Mouse (Mus musculus) layer of hippocampus, adult 11-12 months (tissue): ENCODE measurements around the gene Spen.
"Not testable (repeated sequence)": the region's sequence is repeated elsewhere in the genome, so short reads cannot be mapped to it uniquely, and the experiment has no call there.

ENCODE experiments used
- DNase-seq: peaks from one replicate; pipeline ENCODE4 v3.0.0; 2022; ENCODE audit warnings: low spot score

The Spen gene

DNA sequence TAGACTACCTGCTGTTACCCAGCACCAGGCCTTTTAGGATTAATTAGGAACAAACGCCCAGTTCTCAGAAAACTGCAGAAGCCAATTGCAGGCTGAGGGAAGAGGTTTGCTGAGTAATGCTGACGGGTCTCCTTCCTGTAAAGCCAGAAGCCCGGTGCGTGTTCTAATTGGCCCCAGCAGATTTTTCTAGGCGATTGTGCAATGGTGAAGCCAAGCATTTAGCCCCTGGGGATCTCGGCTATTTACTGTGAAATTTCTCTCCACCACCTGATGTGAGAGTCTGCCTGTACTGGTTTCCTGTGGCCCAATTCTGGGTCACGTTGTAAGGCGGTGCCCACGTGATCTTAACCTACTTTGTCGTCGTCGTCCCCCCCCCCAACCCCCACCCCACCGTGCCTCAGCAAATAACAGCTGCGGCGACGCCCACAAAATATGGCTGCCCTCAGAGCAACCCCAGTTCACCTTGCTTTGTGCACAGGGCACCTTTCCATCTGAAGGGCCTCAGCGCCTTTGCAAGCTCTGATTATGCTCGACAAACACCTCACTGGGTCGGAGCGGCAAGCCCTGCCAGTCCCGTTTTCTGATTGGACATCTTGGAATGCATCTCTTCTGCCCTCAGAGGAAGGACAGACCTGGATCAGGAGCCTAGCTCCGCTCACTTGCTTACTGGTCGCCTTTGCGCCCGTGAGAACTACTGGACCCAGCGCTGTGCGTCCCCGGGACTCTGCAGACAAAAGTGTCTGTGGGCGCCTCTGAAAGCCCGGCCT lies 20.9 kb upstream of the Spen start:
- DNase-seq, result peak; percentile 74

DNA sequence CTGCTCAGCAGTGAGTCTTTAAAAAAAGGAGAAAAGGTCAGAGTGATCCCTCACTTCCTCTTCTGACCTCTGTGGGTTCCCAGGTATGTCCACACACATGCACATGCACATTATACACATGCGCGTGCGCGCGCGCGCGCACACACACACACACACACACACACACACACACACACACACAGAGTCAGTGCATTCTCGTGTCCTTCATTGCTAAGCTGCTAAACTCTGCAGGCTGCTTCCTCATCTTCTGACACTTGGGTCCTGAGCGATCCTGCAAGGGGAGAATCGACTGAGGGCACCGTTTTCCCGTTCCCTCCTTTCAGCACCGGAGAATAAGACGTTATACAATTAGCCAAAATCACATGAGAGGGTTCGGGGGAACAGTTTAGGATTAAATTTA lies 20.3 kb upstream of the Spen start:
- no peak for DNase-seq

DNA sequence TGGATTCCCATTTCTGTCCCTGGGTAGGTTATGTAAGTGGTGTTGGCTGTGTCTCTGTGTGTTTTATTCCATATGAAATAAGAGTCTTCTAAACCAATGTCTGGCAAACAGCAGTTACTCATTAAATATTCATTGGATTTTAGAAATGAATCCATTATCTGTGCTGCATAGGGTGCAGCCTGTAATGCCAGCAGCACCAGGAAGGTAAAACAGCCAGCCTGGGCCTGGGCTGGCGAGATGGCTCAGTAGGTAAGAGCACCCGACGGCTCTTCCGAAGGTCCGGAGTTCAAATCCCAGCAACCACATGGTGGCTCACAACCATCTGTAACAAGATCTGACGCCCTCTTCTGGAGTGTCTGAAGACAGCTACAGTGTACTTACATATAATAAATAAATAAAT lies 17.8 kb upstream of the Spen start:
- DNase-seq, result not testable (repeated sequence)

DNA sequence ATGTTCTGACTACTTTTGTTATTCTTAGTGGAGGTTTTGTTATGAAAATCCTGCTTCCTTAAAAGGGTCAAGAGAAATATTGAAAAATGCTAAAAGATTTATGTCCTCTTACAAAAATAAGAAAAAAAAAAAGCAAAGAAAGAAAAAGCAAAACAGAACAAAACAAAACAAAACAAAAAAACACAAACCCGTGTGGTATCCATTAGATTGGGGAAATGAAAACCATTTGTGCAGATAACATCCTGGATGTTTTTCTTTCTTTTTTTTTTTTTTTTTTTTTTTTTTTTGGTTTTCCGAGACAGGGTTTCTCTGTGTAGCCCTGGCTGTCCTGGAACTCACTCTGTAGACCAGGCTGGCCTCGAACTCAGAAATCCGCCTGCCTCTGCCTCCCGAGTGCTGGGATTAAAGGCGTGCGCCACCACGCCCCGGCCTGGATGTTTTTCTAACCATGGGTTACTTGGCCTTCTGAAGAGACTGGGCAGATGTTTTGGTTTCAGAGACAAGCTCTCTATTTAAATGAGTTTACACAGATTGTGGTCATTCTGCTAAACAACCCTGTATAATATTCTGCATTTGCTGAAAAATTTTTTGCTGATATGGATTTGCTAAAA lies 16.0 kb upstream of the Spen start:
- not testable (repeated sequence) for DNase-seq

DNA sequence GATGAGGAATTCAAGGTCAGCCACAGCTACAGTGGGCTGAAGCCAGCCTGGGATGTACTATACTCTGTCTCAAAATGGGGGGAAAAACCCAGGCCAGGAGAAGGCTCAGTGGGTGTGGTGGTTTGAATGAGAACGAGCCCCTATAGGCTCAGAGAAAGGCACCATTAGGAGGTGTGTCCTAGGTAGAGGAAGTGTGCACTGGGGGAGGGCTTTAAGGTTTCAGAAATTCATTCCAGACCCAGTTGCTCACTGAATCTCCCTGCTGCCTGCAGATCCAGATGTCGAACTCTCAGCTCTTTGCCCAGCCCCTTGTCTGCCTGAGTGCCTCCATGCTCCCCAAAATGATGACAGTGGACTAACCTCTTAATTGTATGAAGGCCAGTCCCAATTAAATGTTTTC lies 14.1 kb upstream of the Spen start:
- DNase-seq, result no peak

DNA sequence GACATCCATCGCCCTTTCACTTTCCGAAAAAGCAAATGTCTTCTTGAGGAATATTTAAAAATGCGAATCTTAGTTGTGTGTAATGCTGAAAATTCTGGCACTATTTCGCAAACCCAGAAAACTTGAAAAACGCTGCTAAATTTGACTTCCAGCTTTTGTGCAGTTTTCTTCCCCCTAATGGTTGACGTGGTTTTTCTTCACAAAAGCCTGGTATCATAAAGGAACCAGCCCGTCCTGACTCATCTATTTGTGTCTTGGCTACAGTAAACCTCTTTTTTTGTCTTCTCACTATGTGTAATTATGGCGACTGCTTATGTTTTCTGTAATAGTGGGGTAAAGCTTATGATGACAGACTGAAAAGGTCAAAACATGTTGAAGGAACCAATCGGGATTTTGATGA lies 8.9 kb upstream of the Spen start:
- no peak for DNase-seq

DNA sequence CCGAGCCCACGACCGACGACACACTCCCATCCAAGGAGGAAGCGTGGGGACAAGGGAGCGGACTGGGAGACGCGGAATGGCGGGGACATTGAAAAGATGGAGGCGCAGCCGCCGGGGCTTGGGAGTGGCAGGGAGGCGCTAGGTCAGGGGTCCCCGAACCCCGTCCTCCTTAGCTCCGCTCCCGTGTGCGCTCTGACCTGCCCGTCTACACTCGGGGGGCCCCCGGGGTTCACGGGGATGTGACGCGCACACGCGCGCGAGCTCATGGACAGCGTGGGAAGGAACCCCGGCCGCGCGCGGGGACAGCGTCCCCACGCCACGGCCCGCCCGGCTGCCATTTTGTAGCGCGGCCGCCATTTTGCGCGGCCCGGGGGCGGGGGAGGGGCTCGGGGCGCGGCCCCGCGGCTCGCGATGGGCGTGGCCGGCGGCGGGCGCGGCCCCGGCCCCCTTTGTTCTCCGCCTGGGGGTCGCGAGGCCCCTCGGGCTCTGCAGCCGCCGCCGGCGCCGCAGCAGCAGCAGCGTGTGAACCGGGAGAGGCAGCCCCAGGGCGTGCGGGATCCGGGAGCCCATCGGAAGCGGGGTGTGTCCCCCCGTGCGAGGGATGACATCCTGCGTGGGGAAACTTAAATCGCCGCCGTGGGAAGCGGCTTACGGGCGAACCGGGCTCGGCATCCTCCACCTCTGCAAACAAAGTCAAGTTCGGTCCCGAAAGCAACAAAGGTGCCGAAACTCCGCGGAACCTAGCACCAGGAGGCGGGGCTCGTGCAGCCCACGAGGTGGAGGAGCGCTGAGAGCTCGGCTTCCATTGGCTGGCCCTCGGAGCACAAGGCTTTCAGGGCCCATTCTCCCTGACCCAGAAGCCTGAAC lies 8.2 kb upstream of the Spen start:
- DNase-seq, result peak; percentile 86

DNA sequence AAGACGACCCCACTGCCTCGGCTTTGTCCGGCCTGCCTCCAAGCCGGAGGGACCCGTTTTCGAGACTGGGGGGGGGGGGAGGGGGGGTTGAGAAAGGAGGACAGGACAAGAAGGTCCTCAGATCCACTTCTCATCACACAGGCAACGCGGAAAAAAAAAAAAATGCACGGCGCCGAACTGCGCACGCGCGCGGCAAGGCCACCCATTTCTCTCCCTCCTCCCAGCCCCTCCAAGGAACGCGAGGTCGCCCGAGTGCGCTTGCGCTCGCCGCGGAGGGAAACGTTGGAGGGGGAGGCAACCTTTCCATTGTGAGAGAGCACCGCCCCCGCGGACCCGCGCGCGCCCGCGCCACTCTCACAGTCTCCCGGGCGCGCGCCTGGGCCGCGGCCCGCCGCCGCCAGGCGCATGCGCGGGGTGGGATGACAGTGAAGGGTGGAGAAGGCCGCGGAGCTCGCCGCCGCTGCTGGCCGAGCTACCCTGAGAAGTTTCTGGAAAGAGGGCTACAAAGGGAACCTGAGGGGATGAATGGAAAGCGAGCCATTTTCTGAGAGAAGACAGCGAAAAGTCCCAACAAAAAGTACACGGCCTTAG lies 7.4 kb upstream of the Spen start:
- DNase-seq, result peak; percentile 99

DNA sequence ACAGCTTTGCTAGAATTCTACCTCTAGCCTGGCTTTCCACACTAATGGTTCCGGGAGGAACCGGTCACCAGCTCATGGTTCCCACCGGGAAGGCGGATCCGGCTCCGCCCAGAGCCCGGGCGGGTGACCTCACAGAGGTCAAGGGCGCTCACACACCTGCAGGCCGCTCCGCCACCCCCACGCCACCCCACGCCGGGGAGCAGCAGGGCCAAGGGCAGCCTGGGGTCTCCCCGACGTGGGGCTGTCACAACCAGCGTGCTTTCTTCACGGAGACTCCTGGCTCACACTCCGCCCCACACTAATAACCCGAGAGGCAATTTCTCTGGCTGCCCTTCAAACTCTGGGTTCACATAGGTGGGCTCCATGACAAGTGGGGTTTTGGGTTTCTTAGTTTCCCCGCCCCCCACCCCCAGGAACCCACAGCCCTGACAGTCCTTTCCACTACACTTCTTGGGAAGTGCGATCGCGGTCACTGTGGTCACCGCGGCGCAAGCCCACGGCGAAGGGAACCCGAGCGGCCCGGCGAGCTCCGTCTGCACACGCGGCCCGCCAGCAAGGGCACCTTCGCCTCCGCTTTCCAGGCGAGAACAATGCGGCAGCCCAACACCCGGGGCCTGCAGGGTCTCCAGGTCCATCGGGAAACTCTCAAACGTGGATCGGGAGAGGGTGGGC lies 6.8 kb upstream of the Spen start:
- peak; percentile 71 for DNase-seq

DNA sequence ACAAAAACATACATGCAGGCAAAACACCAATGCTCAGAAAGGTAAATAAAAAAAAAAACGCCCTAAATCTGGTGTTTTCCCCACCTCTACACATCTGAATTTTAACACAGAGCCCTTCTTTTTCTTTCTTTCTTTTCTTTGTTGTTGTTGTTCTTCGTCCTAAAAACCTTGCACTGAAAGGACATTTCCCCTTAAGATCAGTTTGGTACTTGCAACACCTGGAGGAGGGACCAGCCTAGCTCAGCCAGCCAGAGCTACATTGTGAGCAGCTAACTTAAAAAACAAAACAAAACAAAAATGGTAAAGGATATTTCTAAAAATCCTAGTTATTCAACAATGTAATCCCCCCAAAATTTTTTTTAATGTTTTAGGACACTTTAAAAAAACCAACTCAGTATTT lies 6.1 kb upstream of the Spen start:
- no peak for DNase-seq

DNA sequence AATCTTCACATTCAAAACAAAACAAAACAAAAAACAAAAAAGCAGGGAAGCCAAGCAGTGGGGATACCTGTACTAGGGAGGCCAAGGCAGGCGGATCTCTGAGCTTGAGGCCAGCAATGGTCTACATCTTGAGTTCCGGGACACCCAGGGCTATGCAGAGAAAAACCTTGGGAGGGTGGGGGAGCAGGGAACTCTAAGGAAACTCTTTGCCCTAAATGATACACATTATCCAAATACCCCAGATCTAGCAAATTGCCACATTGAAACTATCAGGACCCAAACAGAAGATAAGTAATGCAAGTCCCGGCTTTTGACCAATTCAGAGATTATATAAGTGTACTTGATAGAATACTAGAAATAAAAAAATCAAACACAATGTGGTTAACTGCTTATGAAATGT lies 5.2 kb upstream of the Spen start:
- DNase-seq, result no peak

DNA sequence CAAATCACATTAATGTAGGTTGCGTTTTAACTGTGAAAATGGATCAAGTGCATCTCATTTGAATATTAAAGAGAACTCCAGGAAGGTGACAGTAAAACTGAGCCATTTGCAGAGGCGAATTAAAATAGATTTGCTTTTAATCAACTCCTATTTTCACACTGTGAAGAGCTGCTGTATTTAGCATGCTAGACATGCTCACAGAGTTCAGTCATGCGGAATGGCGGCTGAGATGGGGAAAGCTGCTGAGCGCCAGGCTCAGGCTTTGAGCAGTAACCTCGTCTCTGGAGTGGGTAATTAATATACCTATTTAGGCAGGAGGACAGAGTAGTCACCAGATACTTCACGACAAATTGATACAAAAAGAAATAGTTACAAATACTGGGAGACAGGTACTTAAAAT lies 3.5 kb upstream of the Spen start:
- DNase-seq, result no peak

DNA sequence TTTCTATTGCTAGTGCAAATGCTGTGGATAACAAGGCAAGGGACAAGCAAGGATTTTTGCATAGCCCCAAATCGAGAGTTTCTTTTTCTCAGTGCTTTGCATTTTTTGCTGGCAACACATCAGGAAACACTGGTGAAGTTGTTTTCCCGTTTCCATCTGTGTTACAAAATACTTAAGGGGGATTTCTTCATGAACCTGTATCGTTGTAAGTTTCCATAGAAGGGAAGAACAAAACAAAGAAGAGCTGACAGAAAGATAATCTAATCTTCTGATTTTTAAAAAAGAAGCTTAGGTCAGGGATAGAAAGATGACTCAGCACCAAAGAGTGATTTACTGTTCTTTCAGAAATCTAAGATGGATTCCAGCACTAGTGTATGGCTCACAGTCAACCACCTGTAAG lies 2.4 kb upstream of the Spen start:
- no peak for DNase-seq

DNA sequence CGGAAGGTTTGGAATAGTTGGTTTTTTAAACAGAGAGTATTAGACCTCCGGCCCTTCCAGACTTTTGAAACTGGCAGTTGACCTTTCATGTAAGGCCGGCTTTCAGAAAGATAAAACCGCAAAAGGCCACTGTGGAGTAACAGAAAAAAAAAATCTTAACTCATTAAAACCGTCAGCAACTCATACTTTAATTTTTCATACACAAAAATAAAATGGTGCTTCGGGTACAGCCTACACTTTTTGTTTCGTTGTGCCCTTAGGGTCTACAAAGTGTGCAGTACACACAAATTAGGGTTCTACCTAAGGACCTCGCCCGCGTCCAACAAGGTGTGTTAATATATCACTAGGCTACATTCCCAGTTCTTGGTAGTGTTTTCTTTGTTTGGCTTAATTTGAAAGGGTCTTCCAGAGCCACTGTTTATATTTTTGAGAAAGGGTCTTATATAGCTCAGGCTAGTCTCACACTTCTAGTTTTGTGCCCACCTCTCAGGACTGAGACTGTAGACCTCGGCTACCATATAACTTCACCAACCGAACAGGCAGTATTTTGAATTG lies 893 bp upstream of the Spen start:
- DNase-seq, result no peak

DNA sequence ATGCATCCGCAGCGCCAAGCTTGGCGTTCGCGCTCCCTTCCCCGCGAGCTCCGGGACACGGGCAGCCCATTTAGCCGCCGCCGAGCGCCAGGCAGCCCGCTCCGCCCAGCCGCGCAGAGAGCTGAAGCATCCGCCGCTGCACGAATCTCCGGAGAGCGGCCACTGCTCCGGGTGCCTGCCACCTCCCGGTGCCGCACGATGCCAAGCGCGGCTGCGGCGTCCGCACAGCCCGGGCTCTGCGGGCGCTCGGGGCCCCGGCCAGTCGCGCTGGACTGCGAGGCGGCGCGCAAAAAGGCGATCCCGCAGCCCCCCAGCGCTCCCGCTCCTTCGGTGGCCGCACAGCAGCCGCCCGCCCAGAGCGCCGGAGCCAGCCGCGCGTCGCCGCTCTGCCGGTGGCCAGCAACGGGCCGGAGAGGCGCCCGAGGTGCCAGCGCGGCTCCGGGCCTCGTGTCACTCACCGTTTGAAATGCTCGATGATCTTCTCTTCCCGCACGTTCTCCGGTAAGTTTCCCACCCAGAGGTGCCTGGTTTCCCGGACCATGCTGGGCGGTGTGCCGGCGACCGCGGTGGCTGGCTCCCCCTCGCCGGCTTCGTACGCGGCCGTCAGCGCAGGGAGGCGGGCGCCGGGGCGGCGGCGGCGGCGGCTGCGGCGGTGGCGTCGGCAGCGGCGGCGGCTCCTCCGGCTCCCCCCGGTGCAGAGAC lies 540 bp downstream of the Spen start:
- DNase-seq, result no peak

DNA sequence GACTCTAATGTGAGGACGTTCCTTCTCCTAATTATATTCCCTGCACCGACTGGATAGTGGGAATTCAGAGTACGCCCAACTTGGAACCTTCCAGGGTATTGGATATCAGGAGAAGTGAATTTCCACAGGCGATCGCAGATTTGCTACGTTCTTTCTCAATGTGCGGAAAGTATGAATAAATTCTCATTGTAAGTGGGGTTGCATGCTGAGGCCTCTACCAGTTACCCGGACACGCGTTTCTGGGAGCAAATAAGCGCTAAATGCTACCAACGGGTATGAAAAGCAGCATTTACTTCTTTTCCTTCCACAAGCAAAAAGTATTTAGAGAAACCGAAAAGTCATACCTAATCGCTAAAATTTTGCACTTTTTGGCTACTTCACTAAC lies 1.2 kb downstream of the Spen start:
- DNase-seq, result no peak

DNA sequence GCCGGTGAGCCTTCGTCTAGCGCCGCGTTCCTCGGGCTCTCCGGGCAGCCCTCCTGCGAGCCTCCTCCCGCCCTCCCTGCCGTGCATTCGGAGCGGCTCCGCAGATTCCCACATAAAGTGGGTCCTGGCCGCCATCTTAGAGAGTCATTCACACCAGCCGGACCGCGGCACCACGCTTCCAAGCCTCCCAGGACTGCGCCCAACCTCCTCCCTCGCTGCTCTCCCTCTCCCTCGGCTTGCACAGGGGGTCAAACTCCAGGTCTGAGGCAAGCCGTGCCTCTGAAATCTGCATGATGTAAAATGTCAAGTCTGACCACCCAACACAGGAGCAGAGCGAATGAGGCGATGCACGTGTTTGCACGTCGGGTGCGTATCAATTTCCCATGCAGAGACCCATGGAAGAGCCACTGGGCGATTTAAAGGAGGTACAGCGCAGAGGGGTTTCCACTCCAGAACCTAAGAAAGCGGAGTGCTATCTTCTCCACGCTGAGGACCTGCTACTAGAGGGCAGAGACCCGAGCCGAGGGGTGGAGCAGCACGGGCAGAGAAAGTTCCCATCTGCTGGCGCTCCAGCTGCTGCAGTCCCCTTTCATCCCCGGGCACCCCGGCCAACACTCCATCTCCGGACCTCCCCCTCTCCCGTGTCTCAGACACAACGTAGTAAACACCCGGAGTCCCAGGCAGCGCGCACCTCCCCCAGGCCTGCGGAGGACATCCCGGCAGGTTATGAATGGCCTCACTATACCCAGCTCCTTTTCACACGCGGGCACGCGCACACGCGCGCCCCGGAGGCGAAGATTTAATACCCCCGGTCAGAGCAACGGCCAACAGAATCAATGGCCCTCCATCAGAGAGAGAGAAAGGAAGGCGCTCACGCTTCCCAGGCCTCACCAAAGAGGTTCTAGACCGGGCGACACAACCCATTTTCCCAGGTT lies 1.8 kb downstream of the Spen start:
- DNase-seq, result peak; percentile 75

DNA sequence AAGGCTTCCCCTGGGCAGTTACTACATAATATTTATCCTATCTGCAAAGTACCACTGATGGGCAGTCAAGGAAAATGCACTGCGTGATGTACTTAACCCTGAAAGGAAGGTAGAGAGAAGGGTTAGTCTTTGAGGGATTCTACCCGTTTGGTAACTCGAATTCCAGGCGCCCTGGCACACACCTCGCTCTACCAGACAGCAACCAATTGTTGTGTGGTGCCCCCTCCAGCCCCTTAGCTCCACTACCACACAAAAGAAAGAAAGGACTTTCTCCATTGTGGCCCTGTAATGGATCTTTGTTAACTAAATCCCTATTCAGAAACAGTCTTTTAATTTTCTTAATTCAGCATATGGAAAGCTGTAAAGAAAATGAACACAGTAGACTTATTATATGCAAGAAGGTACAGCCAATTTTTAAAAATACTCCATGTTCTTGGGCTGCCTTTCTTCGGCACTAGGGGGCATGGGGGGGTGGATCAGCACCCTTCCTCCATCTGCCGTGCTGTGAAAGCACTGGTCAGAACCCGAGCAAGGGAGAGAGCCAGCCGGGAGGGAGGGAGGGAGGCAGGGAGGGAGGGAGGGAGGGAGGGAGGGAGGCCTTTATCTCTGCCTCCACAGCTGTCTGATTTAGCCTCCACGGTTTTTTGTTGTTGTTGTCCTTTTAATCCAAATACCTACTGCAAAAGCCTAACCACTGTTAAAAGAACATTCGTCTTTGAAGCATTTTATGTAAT lies 3.3 kb downstream of the Spen start:
- DNase-seq, result peak; percentile 51

DNA sequence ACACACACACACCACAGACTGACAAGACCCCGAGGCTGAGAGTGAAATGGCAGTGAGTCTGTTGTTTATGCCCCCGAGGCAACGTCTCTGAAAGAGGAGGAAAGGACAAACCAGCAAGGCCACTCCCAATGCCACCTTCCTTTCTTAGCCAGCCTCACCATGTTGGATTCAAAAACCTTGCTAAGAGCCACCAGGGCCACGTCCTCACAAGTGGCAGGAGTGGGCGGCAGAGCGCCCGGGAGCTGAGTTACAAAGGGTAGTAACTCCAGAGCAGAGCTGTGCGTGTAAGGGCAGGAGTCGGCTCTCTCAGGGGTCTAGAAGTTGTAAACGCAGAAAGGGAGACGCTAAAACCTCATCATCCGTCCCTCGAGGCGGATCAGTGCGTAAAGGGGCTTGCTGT lies 7.4 kb downstream of the Spen start:
- DNase-seq, result no peak
